Comparison of ENCODE assay signal across 19 mouse cellular contexts in the genomic region with DNA sequence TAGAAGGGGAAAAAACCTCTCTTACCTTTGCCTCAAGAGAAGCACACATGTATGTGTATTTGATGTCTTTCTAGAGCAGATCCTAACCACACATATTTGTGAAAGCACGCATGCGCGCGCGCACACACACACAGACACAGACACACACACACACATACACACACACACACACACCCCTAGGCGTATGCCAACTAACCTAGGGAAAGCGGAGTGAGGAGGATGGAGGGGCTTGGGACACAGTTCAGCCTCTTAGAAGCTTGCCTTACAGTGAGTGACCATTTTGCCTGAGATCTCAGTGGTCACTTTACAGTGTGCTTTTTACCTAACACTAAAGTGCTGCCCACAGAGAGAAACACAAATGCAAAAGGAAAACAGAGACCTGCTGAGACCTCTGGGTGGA. TPM values are rescaled to one million over a fixed set of nuclear protein-coding genes. Genes with fewer than 3 reads are reported as not detected.
DNase-seq lines count a peak whose midpoint lies in the region; ATAC-seq and TF ChIP-seq lines count a peak whose summit lies in the region.
"Had no signal": no experiment of that assay in that cellular context is flagged by ENCODE, and none has a peak within 500 bp of the region (broad histone marks: within the 10 kb centered on the region; RNA-seq: fewer than 3 reads in every experiment).

No protein-coding gene starts in this region.

- no peak for TF ChIP-seq CTCF in ES-Bruce4 (IDR thresholded peaks at IDR 0.05; ENCODE audit: low read depth, low read length)

- no peak overlapping the region for H3K4me2 ChIP-seq in heart, embryonic 11.5 days
- peak overlapping the region; percentile 96 for H3K4me2 ChIP-seq in heart, embryonic 15.5 days
- H3K4me2 ChIP-seq: hindbrain, embryonic 14.5 days had no signal

- no peak for TF ChIP-seq POLR2A in ES-Bruce4 (IDR thresholded peaks at IDR 0.05; ENCODE audit: insufficient read depth, low read length)

- no peaks in the 10 kb centered on the region for H3K27me3 ChIP-seq in heart, embryonic 11.5 days (ENCODE audit: control insufficient read depth, insufficient read depth, low read length)
- no peaks in the 10 kb centered on the region for H3K27me3 ChIP-seq in heart, embryonic 15.5 days
- no peaks in the 10 kb centered on the region for H3K27me3 ChIP-seq in ES-Bruce4 (ENCODE audit: control insufficient read depth, insufficient read depth, low read length, poor library complexity, severe bottlenecking)

- intact Hi-C loops in heart, postnatal 25 days (cut with DNase I): loop anchor here (2.0 to 10.0 kb wide), 3 partner anchors 19 to 265 kb away; a partner anchor contains a TSS
- intact Hi-C loops in left cerebral cortex, postnatal 25 days (cut with DNase I): loop anchor here (2.0 kb wide), 1 partner anchor 259 kb away; no protein-coding TSS in a partner anchor

- DNase-seq in heart, adult 18-20 months: no peak
- DNase-seq in heart, postnatal 25 days (ENCODE audit: low spot score): no peak
- no peak for DNase-seq in left cerebral cortex, postnatal 25 days (ENCODE audit: low spot score in 2 of 2)
- DNase-seq: adrenal gland, postnatal 10 days; cerebellum, adult 11 months; embryo, embryonic 11 days; gastrocnemius, postnatal 10 days; kidney, adult 18-20 months had no signal

- no peak overlapping the region for H3K4me3 ChIP-seq in heart, embryonic 11.5 days (ENCODE audit: low read depth, low read length)
- H3K4me3 ChIP-seq in heart, embryonic 15.5 days: no peak overlapping the region
- H3K4me3 ChIP-seq in ES-Bruce4 (ENCODE audit: low read depth, low read length): no peak overlapping the region
- H3K4me3 ChIP-seq: embryonic facial prominence, embryonic 15.5 days; erythroblast, embryonic 14.5 days; intestine, embryonic 15.5 days had no signal

- H3K27ac ChIP-seq in heart, embryonic 11.5 days (ENCODE audit: low read depth, low read length): peak overlapping the region; percentile 7; the same call in 1 of the 2 replicates
- peak overlapping the region; percentile 94 for H3K27ac ChIP-seq in heart, embryonic 15.5 days
- H3K27ac ChIP-seq in ES-Bruce4 (ENCODE audit: insufficient read depth, low read length): no peak overlapping the region
- H3K27ac ChIP-seq: hindbrain, embryonic 14.5 days; intestine, embryonic 15.5 days had no signal

- H3K4me1 ChIP-seq in heart, embryonic 11.5 days (ENCODE audit: control insufficient read depth, insufficient read depth, low read length): peaks cover 30% of the 10 kb centered on the region
- peaks cover 44% of the 10 kb centered on the region for H3K4me1 ChIP-seq in heart, embryonic 15.5 days (replicated peaks)
- peaks cover 1% of the 10 kb centered on the region for H3K4me1 ChIP-seq in ES-Bruce4 (ENCODE audit: control insufficient read depth, insufficient read depth, low read length)

- no peak for ATAC-seq in heart, embryonic 11.5 days (replicated peaks; ENCODE audit: insufficient number of reproducible peaks, low FRiP score, low TSS enrichment)
- ATAC-seq in heart, embryonic 15.5 days (replicated peaks; ENCODE audit: insufficient number of reproducible peaks, insufficient read depth, low FRiP score, low read depth): no peak
- ATAC-seq: forebrain, embryonic 14.5 days; intestine, embryonic 15.5 days had no signal

- TF ChIP-seq EP300 in ES-Bruce4 (IDR thresholded peaks at IDR 0.05; ENCODE audit: insufficient read depth, low read depth, low read length): no peak

- no peaks in the 10 kb centered on the region for H3K9me3 ChIP-seq in heart, embryonic 11.5 days (replicated peaks; ENCODE audit: control insufficient read depth, low read length)
- H3K9me3 ChIP-seq in heart, embryonic 15.5 days (replicated peaks): no peaks in the 10 kb centered on the region
- H3K9me3 ChIP-seq in ES-Bruce4 (replicated peaks; ENCODE audit: control insufficient read depth, insufficient read depth, low read length, poor library complexity, severe bottlenecking): no peaks in the 10 kb centered on the region
- H3K9me3 ChIP-seq: embryonic facial prominence, embryonic 15.5 days; forebrain, embryonic 10.5 days; hindbrain, embryonic 10.5 days; intestine, embryonic 15.5 days had no signal

- 90% methylated on average over 7 of the region's 7 CpGs for WGBS in heart, embryonic 11.5 days (ENCODE audit: insufficient replicate concordance)
- WGBS in heart, embryonic 15.5 days: 94% methylated on average over 7 of the region's 7 CpGs

- H3K9ac ChIP-seq in heart, embryonic 11.5 days (ENCODE audit: low read depth, low read length): no peak overlapping the region; the same call in 1 of the 2 replicates
- peak overlapping the region; percentile 83; the same call in 1 of the 2 replicates for H3K9ac ChIP-seq in heart, embryonic 15.5 days
- peak overlapping the region; percentile 70 for H3K9ac ChIP-seq in ES-Bruce4 (ENCODE audit: low read depth, poor library complexity, severe bottlenecking)
- H3K9ac ChIP-seq: embryonic facial prominence, embryonic 15.5 days; hindbrain, embryonic 14.5 days had no signal

- no peaks in the 10 kb centered on the region for H3K36me3 ChIP-seq in heart, embryonic 11.5 days (ENCODE audit: control insufficient read depth, insufficient read depth, low read length)
- H3K36me3 ChIP-seq in heart, embryonic 15.5 days: no peaks in the 10 kb centered on the region
- H3K36me3 ChIP-seq in ES-Bruce4 (ENCODE audit: control insufficient read depth, insufficient read depth, low read length, poor library complexity, severe bottlenecking): no peaks in the 10 kb centered on the region
- H3K36me3 ChIP-seq: embryonic facial prominence, embryonic 15.5 days; forebrain, embryonic 10.5 days; hindbrain, embryonic 10.5 days; intestine, embryonic 15.5 days had no signal

RNA-seq across cellular contexts. Expression of a gene that starts 3.3 kb away (rescaled TPM):
- 23.6 and 28.0 TPM in 2 replicates for polyA plus RNA-seq in heart, embryonic 11.5 days (2014; fragmentation: Nextera tagmentation; extraction: Ambion mirVana)
- under 1 TPM; 0.35 to 0.54 TPM for total RNA-seq in heart, adult 18-20 months (2021)
- 10.2 and 11.6 TPM in 2 replicates for polyA plus RNA-seq in heart, embryonic 15.5 days (2015; fragmentation: Nextera tagmentation; extraction: Ambion mirVana)
- total RNA-seq in heart, postnatal 25 days (2021): under 1 TPM; 0.39 to 0.67 TPM
- not detected in 2 replicates for polyA plus RNA-seq in ES-Bruce4 (2011; ENCODE audit: insufficient read depth, insufficient read length, low read depth, missing spikeins)
- not detected for total RNA-seq in left cerebral cortex, postnatal 25 days (2021)
- total RNA-seq: common myeloid progenitor, adult 5-6 weeks had no signal
- polyA plus RNA-seq: erythroblast, embryonic 14.5 days; forebrain, embryonic 14.5 days; hindbrain, embryonic 14.5 days had no signal

RNA-seq across cellular contexts. Expression of a gene that starts 8.5 kb away (rescaled TPM):
- 106 and 127 TPM in 2 replicates for polyA plus RNA-seq in heart, embryonic 11.5 days (2014; fragmentation: Nextera tagmentation; extraction: Ambion mirVana)
- 10 to 100 TPM; 87.3 to 87.9 TPM for total RNA-seq in heart, adult 18-20 months (2021)
- polyA plus RNA-seq in heart, embryonic 15.5 days (2015; fragmentation: Nextera tagmentation; extraction: Ambion mirVana): 167 and 174 TPM in 2 replicates
- 100 to 1,000 TPM; 128 to 138 TPM for total RNA-seq in heart, postnatal 25 days (2021)
- polyA plus RNA-seq in ES-Bruce4 (2011; ENCODE audit: insufficient read depth, insufficient read length, low read depth, missing spikeins): 6.1 and 7.0 TPM in 2 replicates
- under 1 TPM; 0.23 to 0.28 TPM for total RNA-seq in left cerebral cortex, postnatal 25 days (2021)
- polyA plus RNA-seq: erythroblast, embryonic 14.5 days had no signal

RNA-seq across cellular contexts. Expression of a gene that starts 14.4 kb away (rescaled TPM):
- polyA plus RNA-seq in heart, embryonic 11.5 days (2014; fragmentation: Nextera tagmentation; extraction: Ambion mirVana): 78.1 and 84.6 TPM in 2 replicates
- total RNA-seq in heart, adult 18-20 months (2021): 10 to 100 TPM; 95.8 to 97.9 TPM
- 57.3 and 82.4 TPM in 2 replicates for polyA plus RNA-seq in heart, embryonic 15.5 days (2015; fragmentation: Nextera tagmentation; extraction: Ambion mirVana)
- 100 to 1,000 TPM in 1 of 2 experiments, 10 to 100 TPM in 1; 96.8 to 107 TPM for total RNA-seq in heart, postnatal 25 days (2021)
- 133 and 140 TPM in 2 replicates for polyA plus RNA-seq in ES-Bruce4 (2011; ENCODE audit: insufficient read depth, insufficient read length, low read depth, missing spikeins)
- 100 to 1,000 TPM; 110 to 113 TPM for total RNA-seq in left cerebral cortex, postnatal 25 days (2021)

RNA-seq across cellular contexts. Expression of a gene that starts 18.8 kb away (rescaled TPM):
- 5.4 and 7.2 TPM in 2 replicates for polyA plus RNA-seq in heart, embryonic 11.5 days (2014; fragmentation: Nextera tagmentation; extraction: Ambion mirVana)
- total RNA-seq in heart, adult 18-20 months (2021): 10 to 100 TPM; 12.0 to 14.4 TPM
- polyA plus RNA-seq in heart, embryonic 15.5 days (2015; fragmentation: Nextera tagmentation; extraction: Ambion mirVana): 4.0 and 4.8 TPM in 2 replicates
- total RNA-seq in heart, postnatal 25 days (2021): 10 to 100 TPM; 16.6 to 17.6 TPM
- 21.4 and 22.3 TPM in 2 replicates for polyA plus RNA-seq in ES-Bruce4 (2011; ENCODE audit: insufficient read depth, insufficient read length, low read depth, missing spikeins)
- 10 to 100 TPM; 38.5 to 46.7 TPM for total RNA-seq in left cerebral cortex, postnatal 25 days (2021)

RNA-seq across cellular contexts. Expression of a gene that starts 35.1 kb away (rescaled TPM):
- 13.4 and 18.8 TPM in 2 replicates for polyA plus RNA-seq in heart, embryonic 11.5 days (2014; fragmentation: Nextera tagmentation; extraction: Ambion mirVana)
- total RNA-seq in heart, adult 18-20 months (2021): 1 to 10 TPM; 4.6 to 6.1 TPM
- polyA plus RNA-seq in heart, embryonic 15.5 days (2015; fragmentation: Nextera tagmentation; extraction: Ambion mirVana): 19.0 and 23.9 TPM in 2 replicates
- total RNA-seq in heart, postnatal 25 days (2021): 1 to 10 TPM; 6.0 to 7.4 TPM
- polyA plus RNA-seq in ES-Bruce4 (2011; ENCODE audit: insufficient read depth, insufficient read length, low read depth, missing spikeins): 8.0 and 8.9 TPM in 2 replicates
- 10 to 100 TPM; 18.5 to 19.7 TPM for total RNA-seq in left cerebral cortex, postnatal 25 days (2021)

Comparison
In these comparisons a context has a peak if more than half of its experiments do, and no peak if none do; other contexts are left out.
1. RNA of a gene that starts 8.5 kb away (total RNA-seq): 128 to 138 TPM in heart, postnatal 25 days and 87.3 to 87.9 TPM in heart, adult 18-20 months; 0.23 to 0.28 TPM in left cerebral cortex, postnatal 25 days; every median in the first group is over 10 times any median in the second.